Mouse (Mus musculus): ENCODE data around the gene Gm11084.
"Not testable (repeated sequence)": the region's sequence is repeated elsewhere in the genome, so short reads cannot be mapped to it uniquely, and the experiment has no call there.

Gene Gm11084

DNA sequence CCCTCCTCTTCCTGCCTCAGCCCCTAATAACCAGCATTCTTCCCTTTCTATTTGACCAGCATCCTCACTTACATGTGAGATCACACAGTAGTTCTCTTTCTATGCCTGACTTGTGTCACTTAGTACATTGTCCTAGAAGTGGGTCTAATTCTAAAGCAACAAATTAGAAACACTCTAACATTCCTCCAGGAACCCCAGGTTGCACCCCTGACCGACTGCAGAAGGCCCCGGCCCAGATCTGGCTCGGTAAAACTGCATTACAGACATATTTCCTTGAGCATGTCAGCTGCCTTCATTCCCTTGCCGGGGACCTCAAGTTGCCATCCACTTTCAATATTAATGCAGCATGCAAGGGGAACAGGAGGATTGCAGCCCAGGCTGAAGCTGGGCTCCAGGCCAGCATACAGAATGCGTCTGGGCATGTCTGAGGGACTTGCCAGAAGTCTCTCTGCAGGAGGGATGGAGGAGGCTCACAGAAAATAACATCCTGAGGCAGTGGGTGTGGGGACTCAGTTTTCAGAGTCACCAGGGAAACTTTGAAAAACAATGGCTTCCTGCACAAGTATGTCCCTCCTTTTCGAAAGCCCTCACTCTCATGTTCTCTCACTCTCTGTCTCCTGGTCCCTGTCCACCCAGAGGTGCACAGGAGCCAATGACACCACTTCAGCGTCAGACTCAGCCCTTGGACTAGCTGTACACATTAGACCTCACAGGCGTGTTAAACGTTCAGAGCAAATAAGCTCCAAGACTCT lies 9.0 kb upstream of the Gm11084 start:
- DNase-seq (ENCODE audit: low spot score in 2 of 2): no peak

DNA sequence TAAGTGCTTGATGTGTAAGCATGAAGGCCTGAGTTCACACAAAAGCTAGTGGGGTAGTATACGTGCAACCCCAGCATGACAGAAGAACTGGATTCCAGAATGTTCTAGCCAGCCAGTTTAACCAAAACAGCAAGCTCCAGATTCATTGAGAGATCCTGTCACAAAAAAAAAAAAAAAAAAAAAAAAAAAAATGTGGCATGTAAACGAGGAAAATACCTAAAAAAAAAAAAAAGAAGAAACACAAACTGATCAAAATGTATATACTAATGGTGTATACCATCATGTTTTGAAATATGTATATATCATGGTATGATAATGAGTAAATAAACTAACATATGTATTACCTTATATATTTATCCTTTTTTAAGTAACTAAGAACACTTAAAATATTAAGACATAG lies 7.6 kb upstream of the Gm11084 start:
- no peak for DNase-seq (ENCODE audit: low spot score in 2 of 2)

DNA sequence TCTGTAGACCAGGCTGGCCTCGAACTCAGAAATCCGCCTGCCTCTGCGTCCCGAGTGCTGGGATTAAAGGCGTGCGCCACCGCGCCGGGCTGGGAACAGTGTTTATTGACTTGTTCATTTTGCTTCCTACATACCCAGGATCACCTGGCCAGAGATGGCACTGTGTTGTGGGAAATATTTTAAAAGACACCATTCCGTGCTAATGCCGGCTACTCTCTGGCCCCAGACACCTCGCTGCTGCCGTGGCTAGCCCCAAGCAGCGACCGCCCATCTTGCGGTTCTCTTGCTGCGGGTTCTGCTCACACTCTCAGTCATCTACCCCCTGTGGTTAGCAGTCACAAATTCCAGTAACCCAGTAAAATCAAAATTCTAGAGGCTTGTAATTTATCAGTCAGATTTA lies 6.0 kb upstream of the Gm11084 start:
- DNase-seq (ENCODE audit: low spot score in 2 of 2): no peak

DNA sequence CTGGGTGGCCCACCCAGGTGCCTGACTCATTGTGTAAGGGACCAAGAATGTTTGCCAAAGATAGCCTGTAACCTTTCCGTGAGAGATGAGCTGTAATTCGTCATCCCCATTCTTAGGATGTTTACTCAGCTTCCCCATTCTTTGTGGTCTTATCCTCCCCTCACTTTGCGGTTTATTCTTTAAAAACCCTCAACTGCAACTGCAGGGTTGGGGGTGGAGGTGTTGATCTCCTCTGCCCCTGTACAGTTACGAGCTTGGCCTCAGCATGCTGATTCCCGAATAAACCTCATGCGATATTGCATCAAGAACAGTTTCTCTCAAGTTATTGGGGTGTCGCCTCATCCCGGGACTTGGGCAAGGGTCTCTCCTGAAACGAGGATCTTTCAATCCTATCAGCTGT lies 2.4 kb upstream of the Gm11084 start:
- DNase-seq (ENCODE audit: low spot score in 2 of 2): not testable (repeated sequence)

DNA sequence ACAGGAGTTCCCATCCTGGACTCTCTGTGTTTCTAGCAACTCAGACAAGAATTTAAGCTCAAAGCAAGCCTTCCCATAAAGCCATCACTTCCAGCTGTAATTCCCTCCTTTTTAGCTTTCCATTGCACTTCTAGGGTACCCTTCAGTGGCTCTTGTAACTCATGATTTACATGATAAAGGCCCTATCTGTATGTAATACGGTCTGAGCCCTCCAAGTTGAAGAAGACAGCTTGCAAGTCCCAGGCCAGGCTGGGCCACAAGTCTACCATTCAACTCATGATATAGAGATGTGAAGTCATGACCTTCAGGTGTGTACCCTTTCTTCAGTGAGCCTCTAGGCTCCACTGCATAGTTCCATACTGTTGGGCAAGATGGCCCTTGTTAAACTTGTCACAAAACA lies 1.0 kb downstream of the Gm11084 start:
- DNase-seq (ENCODE audit: low spot score in 2 of 2): no peak

DNA sequence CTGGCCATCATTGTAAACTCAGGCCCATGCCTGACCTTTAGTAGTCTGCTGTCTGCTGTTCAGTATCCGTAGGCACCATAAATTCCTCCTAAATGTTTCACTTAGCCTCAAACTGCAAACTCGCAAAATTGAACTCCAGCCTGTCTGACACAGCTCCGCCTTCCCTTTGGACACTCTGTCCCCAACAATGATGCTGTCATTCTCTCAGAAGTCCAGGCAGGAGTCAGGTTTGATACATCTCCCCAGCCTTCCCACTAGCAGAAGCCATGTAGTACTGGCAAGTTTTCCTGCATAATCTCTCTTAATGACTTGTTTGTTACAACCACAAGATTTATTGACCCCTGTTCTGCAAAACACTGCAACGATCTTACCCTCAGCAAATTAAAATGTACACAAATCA lies 1.7 kb downstream of the Gm11084 start:
- no peak for DNase-seq (ENCODE audit: low spot score in 2 of 2)

DNA sequence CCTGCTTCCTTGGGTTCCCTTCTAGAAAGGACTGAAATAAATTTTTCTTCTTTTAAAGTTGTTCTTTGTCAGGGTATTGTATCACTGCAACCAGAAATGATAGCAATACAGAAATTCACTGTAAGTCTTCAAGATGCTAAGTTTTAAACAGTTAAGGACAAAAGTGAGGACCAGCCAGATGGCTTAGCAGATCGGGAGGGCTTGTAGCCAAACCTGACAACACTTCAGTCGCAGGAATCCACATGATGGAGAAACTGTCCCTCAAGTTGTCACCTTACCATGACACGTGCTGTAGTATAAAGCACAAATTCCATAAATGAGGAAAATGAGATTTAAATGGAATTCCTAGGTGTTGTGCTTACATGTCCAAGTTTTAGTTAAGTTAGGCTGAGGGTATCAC lies 3.3 kb downstream of the Gm11084 start:
- DNase-seq (ENCODE audit: low spot score in 2 of 2): no peak

DNA sequence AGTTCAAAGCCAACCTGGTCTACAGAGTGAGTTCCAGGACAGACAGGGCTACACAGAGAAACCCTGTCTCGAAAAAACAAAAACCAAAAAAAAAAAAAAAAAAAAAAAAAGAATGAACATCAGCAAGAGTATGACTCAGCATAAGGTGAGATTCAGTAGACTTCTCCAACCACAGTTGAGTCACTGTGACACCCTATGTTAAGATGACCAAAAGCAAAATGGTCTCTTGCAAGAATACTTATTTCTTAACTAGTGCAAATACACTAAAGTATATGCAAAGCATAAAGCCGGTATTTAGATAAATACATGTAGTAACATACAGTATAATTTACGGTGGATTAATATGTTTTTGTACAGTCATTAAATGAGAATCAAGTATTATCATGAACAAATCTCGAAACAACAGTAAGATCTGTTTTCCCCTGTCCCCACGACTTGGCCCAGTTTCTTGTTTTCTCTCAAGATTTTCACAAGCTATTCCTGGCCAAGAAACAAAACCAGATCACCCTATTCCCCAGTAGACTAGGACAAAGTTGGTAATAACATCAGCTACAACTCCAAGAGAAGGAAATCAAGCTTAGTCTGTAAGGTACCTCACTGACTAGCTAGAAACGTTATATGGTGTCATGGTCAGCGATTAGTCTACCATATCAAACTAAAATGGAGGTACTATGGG lies 4.3 kb downstream of the Gm11084 start:
- no peak for DNase-seq (ENCODE audit: low spot score in 2 of 2)

DNA sequence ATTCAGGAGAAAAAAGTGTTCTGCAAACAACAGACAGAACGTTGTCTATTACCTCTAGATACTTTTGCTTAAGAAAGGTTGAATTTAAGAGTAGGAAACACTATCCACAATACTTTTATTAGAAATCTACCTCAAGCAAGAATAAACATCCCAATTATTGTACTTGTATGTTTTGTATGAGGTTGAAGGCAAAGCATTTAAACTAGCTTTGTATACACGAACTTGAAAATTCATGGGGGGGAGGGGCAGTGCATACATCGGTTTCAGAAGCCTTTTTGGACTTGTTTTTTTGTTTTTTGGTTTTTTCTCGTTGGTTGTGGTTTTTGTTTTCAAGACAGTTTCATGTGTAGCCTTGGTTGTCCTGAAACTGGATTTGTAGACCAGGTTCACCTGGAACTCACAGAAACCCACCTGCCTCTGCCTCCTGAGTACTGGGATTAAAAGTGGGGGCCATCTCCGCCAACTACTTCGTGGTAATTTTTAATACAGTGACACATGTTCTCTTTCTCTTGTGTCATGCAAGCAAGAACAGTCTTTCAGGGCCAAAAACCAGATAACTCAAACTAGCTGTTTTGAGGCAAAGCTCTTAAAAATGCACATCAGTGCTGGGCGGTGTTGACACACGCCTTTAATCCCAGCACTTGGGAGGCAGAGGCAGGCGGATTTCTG lies 4.9 kb downstream of the Gm11084 start:
- no peak for DNase-seq (ENCODE audit: low spot score in 2 of 2)

DNA sequence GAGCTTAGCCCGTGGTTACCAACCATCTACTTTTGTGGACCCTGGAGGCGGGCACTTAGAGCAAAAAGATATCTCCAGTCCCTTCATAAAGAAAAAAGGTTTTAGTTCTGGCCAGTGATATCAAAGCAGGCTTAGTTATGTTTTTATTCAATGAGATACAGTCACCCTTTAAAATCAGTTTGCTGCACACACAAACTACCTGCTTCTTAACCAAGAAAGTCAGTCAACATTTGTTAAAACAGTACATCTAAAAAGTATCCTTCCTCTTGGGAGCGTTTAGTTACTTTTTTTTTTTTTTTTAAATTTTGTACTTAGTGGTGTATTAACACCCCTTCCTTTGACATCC lies 5.5 kb downstream of the Gm11084 start:
- DNase-seq (ENCODE audit: low spot score in 2 of 2): no peak

DNA sequence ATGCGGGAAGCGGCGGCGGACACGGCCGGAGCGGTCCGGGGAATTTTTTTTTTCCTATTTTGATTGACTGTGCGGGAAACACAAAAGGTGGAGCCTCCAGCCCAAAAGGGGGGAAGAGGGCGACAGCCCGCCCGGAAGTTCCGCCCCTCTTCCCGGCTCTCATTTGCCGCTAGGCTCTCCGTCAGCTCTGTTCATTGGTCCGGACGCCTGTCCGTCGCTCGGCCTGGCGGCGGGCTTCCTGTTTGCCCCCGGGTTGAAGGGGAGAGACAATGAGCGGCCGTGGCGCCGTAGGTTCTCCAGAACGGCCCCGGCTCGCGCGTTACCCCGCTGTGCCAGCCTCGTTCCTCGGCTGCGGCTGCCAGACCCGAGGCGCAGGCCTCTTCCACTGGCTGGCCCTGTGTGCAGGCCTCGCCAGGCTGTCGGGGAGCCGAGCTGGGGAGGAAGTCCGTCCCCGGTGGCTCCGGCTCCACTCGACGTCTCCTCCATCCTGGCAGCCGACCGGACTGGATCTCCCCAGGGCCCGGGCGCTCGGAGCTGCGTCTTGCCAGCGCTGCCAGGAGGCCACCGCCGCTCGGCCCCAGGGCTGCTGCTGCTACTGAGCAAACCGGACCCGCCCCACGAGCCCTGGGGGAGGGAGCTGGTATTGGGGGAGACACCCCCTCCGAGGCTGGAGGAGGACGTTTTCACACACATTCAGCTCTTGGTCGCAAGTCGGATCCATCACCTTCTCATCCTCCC lies 6.0 kb downstream of the Gm11084 start, which contains the start of gene Sp3:
Gene Sp3, minus strand, starts transcription at position 110 of the 738 bp plus-strand sequence.
- DNase-seq (ENCODE audit: low spot score in 2 of 2): peak; percentile 93 to 97

DNA sequence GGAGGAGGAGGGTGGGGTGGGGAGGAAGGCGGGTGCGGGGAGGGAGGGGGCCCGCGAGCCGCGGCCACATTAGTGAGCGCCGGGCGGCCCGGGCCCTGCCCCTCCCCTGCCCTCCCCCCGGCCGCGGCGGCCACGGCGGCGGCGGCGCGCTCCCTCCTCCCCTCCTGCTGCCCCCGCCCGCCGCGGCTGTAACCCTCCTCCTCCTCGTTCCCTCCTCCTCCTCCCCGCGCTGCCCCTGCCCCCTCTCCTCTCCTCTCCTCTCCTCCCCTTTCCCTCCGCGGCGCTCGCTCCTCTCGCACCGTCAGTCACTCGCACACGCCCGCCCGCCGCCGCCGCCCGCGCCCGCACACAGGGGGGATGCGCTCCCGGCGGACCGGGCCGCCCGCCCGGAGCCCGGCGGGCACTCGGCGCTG lies 6.9 kb downstream of the Gm11084 start:
- DNase-seq (ENCODE audit: low spot score in 2 of 2): peak in 1 of 2 experiments; percentile 91

DNA sequence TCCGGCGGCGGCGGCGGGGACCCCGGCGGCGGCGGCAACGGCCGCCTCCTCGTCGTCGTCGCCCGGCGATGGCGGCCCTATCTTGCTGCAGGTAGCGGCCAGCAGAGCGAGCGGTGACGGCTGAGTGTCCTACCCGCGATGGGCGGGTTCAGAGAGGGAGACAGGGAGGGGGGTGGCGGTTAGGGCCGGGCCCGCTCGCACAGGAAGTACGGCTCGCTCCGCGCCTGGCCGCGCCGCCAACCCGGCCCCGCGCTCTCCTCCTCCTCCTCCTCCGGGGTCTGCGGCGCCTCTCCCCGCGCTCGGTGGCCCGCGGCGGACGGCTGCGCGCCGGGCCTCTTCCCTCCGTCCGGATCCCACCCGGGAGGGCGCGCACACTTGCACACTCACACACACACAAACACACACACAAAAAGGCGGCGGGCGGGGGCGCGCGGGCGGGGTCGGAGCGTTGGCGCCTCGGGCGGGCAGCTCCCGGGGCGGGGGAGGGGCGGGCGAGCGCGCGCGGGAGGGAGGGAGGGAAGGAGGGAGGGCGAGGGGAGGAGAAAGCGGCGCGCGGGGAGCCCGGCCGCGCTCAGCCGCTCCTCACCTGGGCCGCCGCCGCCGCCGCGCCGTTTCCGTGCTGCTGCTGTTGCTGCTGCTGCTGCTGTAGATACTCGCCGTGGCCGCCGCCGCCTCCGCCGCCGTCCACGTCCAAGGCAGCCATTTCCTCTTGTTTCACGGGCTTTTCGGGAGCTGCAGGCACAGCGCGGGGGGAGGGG lies 7.4 kb downstream of the Gm11084 start:
- peak; percentile 90 to 92 for DNase-seq (ENCODE audit: low spot score in 2 of 2)

DNA sequence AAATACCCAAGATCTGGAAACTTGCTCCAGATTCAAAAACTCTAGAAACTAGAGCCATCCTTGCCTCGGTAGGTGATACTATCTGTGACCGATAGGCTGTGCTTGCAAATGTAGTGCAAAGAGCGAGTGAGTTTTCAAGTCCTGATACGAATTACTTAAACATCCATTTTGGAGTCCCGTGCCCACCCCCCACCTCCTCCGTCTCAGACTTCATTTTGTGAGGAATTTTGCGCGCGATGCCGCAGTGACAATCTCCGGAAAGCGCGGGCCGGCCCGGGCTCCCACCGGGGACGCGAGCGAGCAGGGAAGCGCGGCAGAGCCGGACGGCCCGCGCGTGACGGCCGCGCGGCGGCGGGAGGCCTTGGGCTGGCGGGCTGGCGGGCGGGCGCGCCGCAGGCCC lies 8.0 kb downstream of the Gm11084 start:
- DNase-seq (ENCODE audit: low spot score in 2 of 2): peak in 1 of 2 experiments; percentile 72

DNA sequence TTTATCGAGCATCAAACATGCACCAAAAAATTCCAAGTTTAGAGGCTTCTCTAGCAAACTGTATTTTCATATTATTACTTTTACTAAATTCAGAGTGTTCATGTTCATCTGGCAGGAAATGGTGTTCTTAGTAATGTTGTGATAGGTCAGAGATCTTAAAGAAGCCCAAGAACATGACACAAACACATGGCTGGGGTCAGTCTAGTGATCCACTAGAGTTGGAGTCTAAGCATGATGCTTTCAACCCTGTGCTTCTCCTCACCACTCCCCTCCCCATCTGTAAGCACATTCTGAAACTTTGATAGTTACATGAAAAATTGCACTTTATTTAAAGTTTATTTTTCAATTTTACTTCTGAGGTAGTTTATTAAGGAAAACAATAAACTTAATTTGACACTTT lies 9.2 kb downstream of the Gm11084 start:
- DNase-seq (ENCODE audit: low spot score in 2 of 2): no peak

DNA sequence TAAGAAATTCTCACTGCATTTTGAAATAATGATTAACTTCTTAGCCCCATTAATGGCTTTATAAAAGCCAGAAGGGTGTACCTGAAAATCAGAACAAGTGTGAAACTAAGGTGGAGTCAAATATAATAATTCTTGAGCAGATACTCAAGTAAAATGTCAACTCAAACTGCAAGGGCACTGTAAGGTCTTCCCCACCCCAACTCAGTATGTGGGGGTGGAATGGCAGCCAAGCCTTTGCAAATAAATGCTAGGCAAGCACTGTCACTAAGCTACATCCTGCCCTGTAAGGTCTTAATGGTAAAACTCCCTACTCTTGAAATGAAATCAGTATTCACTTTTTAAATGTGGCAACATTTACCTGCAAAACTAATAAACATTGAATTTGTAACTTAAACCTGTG lies 10.5 kb downstream of the Gm11084 start:
- no peak for DNase-seq (ENCODE audit: low spot score in 2 of 2)

DNA sequence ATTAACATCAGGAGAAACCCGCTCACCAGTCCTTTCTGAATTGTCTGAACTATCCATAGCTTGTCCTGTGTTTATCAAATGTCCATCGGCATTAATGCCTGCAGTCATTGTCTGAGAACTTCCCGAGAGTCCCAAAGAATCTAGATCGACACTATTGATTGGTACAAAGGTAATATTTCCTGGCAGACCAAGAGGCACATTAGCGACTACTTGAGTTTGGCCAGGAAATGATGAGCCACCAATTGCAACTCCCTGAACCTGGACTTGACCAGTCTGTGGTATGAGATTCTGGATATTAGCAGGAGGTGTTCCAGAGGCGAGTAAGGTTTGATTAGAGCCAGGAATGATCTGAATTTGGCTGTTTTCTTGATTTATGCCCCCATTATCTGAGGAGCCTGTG lies 15.7 kb downstream of the Gm11084 start:
- DNase-seq (ENCODE audit: low spot score in 2 of 2): no peak

DNA sequence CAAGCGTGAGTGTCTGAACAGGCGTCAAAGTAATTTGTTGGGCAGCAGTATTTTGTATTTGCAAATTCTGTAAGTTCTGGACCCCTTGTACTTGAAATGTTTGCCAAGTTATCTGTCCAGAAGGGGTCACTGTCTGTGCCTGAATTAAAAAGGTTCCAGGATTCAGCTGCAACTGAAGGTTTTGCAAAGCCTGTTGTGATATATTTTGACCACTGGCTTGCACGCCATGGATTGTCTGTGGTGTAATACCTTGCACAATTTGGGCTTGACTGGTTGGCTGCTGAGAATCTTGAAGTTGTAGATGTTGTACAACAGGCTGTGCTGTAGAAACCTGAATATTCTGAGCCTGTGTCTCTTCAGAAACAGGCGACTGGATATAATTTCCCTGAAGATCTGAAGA lies 16.2 kb downstream of the Gm11084 start:
- DNase-seq (ENCODE audit: low spot score in 2 of 2): no peak

DNA sequence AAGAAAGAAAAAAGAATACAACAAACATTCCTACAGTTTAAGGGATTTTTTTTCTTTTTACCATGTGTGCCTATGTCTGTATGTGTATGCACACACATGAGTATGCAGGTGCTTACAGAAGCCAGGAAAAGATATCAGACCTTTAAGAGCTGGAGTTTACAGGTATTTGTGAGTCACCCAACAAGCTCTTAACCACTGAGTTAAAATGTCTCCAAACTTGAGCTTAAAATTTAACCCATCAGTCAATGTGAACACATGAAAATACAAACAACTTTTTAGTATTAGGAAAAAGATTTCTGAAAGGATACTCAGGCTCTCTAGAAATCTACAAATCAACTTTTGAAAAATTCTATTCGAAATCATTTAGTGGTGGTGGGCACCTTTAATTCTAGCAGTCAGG lies 18.0 kb downstream of the Gm11084 start:
- no peak for DNase-seq (ENCODE audit: low spot score in 2 of 2)

DNA sequence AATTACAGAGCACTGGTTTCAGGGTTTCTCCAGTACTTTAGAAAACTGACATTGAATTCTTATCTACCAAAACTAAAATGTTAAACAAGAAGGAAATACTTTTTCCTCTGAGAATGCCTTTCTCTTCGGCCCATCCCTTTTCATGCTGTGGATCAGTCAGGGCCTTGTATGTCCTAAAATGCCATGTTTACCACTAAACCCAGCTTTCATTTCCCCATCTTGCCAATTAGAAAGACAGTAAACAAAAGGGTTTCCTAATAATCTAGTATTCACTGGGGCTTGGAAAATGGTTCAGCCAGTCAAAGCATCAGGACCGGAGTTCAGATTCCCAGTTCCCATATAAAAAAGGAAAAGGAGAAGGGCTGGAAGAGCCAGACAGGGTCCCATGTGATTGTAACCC lies 21.1 kb downstream of the Gm11084 start:
- no peak for DNase-seq (ENCODE audit: low spot score in 2 of 2)

DNA sequence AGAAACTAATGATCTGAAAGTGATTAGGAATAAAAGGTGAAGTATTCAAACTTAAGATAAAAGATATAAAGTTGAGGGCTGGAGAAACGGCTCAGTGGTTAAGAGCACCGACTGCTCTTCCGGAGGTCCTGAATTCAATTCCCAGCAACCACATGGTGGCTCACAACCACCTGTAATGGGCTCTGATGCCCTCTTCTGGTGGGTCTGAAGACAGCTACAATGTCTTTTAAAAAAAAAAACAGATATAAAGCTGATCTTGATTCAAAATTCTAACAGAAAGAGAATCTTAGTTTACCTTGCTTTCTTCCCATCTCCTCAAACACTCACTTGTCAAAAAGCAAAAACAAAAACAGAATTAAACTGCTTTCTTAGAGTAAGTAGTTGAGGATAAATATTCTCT lies 30.1 kb downstream of the Gm11084 start:
- no peak for DNase-seq (ENCODE audit: low spot score in 2 of 2)

DNA sequence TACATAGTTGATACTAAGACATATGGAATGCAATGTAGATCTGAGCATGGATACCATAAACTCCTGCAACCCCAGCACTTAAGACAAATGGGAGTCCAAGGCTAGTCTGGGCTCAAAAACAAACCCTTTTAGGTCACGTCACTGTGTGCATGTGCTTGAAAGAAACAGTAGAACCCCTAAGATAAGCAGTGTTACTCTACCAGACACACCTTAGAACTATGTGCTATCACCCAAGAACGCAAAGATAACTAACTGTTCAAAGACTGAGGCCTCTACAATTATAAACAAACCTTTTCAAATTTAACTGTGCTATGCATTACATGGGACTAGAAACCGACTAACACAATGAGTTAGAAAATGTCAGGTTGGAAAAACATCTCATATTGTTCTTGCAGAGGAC lies 33.5 kb downstream of the Gm11084 start:
- DNase-seq (ENCODE audit: low spot score in 2 of 2): no peak

Measured in spleen, postnatal 10 days (tissue).